Mouse (Mus musculus) limb, embryonic 11.5 days (tissue): ENCODE data around the gene Blvra. TPM values are rescaled to one million over a fixed set of nuclear protein-coding genes. Genes with fewer than 3 reads are reported as not detected.
"Not testable (repeated sequence)": the region's sequence is repeated elsewhere in the genome, so short reads cannot be mapped to it uniquely, and the experiment has no call there.

ENCODE experiments used
- ATAC-seq: fragments of 200-750 bp; cut with Nextera tagmentation; 2 replicates; pipeline ENCODE4 v1.8.0; 2017; ENCODE audit warnings: low read depth; ENCODE audit not compliant: insufficient number of reproducible peaks, low FRiP score, low TSS enrichment
- DNase-seq: peaks from one replicate; pipeline ENCODE4 v3.0.0-alpha.2; 2015; ENCODE audit warnings: low spot score
- H3K27ac ChIP-seq: fragments of 300-500 bp; sonication (generic); replicated peaks from 2 replicates; pipeline ENCODE4 v1.5.1; 2014; ENCODE audit warnings: low read depth, mild to moderate bottlenecking, low read length
- H3K27me3 ChIP-seq: fragments of 300-500 bp; sonication (generic); 2 replicates; pipeline ENCODE4 v1.6.1; 2014; ENCODE audit warnings: mild to moderate bottlenecking, low read length, mixed read lengths; ENCODE audit not compliant: control insufficient read depth, insufficient read depth
- H3K36me3 ChIP-seq: fragments of 300-500 bp; sonication (generic); 2 replicates; pipeline ENCODE4 v1.6.1; 2014; ENCODE audit warnings: mild to moderate bottlenecking, low read length, moderate library complexity, mixed read lengths; ENCODE audit not compliant: control insufficient read depth, insufficient read depth
- H3K4me1 ChIP-seq: fragments of 300-500 bp; sonication (generic); 2 replicates; pipeline ENCODE4 v1.6.1; 2014; ENCODE audit warnings: low read length, mixed read lengths; ENCODE audit not compliant: control insufficient read depth, insufficient read depth
- H3K4me2 ChIP-seq: fragments of 300-500 bp; sonication (generic); 2 replicates; pipeline ENCODE4 v1.6.1; 2014; ENCODE audit warnings: low read depth, mild to moderate bottlenecking, moderate library complexity; ENCODE audit not compliant: severe bottlenecking
- H3K4me3 ChIP-seq: fragments of 300-500 bp; sonication (generic); 2 replicates; pipeline ENCODE4 v1.5.1; 2014; ENCODE audit warnings: low read depth, low read length
- H3K9ac ChIP-seq: fragments of 300-500 bp; sonication (generic); 2 replicates; pipeline ENCODE4 v1.6.1; 2014; ENCODE audit warnings: mild to moderate bottlenecking, low read length
- H3K9me3 ChIP-seq: fragments of 300-500 bp; sonication (generic); 2 replicates; pipeline ENCODE4 v1.6.1; 2016; ENCODE audit warnings: low read length; ENCODE audit not compliant: control insufficient read depth
- WGBS: fragments of 180-500 bp; shearing (Covaris S2); extraction: QIAGEN DNeasy Blood & Tissue Kit; methylation state at CpG from one replicate; pipeline ENCODE4 v1.1.7; 2014; 5-methylcytosine and 5-hydroxymethylcytosine counted together
- polyA plus RNA-seq: library from polyadenylated mRNA; unstranded; fragments of >200 nt; fragmentation: Nextera tagmentation; extraction: Ambion mirVana; gene quantifications from 2 replicates; pipeline ENCODE4 v1.2.1, GENCODE M21; 2014

Blvra gene
- polyA plus RNA-seq, 1 experiment from 2014 or later, result 33.6 TPM

DNA sequence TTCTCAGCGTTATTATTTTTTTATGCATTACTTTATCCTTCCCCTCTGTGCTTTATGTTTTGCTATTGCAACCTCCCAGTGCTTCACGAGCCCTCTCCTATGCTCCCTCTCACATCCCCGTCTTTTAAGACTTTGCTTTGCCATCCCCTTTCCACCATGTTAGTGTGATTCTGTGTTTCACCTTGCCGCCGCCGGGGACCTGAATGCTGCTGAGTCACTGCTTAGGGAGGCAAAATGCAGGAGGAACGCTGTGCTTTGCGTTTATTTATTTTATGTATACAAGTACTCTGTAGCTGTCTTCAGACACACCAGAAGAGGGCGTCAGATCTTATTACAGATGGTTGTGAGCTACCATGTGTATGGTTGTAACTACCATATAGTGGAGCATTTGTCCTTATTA is 7.1 kb downstream of the Blvra start:
- Histone ChIP-seq H3K4me3 (no peak overlapping the region), H3K27me3 (no peaks in the 10 kb centered on the region), H3K4me2 (no peak overlapping the region), H3K36me3 (no peaks in the 10 kb centered on the region; the same call in 1 of the 2 replicates), H3K9me3 (no peaks in the 10 kb centered on the region), H3K9ac (no peak overlapping the region), H3K27ac (no peak overlapping the region), H3K4me1 (no peaks in the 10 kb centered on the region)
- ATAC-seq (no peak), DNase-seq (no peak)
- WGBS, result 77% methylated on average over 9 of the region's 9 CpGs

DNA sequence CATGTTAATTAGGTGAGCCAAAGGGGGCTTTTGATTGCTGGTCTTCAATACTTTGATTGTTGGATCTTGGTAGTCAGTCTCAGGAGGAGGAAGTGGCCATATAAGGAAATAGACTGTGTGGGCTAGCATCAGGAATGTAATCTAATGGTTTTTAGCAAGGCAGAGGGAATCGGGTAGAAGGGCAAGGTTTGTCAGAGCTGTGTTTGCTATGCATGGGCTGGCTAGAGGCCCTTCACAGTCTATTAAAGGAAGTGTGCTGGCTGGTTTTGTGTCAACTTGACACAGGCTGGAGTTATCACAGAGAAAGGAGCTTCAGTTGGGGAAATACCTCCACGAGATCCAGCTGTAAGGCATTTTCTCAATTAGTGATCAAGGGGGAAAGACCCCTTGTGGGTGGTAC is 8.6 kb downstream of the Blvra start:
- not testable (repeated sequence) for H3K36me3 ChIP-seq, H3K4me2 ChIP-seq, H3K27ac ChIP-seq, H3K27me3 ChIP-seq, H3K9me3 ChIP-seq, H3K4me1 ChIP-seq, ATAC-seq, H3K4me3 ChIP-seq, DNase-seq, H3K9ac ChIP-seq
- WGBS, result 59% methylated on average over 2 of the region's 2 CpGs

DNA sequence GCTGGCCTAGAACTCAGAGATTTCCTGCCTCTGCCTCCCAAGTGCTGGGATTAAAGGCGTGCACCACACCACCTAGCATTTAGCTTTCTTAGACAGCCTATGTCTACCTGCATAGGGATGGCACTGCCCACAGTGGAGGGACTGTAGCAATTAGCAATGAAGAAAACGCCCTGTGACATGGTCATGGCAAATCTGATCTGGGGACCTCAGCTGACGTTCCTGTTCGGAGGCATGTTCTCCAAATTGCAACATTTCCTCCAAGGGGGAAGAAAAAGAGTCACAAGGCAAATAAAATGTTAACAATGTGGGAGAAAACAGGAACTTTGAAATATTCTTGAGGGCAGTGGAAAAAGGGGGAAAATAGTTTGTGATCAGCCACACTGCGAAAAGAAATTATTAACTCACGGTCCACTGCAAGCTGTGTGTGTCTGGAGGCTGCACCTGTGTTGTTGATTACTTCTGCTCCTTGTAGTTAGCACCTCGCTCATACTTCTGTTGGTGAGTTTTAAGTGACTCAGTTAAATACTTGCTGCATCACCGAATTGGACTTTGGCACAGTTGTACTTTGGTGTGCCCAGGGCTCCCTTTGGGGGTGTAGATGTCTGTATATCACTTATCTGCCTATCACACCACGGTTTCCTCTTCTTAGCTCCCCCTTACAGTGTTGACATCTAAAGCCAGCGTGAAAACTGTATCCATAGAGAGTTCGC is 9.6 kb downstream of the Blvra start:
- Histone ChIP-seq H3K4me3 (no peak overlapping the region), H3K4me2 (no peak overlapping the region), H3K27ac (no peak overlapping the region), H3K27me3 (no peaks in the 10 kb centered on the region), H3K9me3 (no peaks in the 10 kb centered on the region), H3K36me3 (no peaks in the 10 kb centered on the region; the same call in 1 of the 2 replicates), H3K9ac (no peak overlapping the region), H3K4me1 (no peaks in the 10 kb centered on the region)
- DNase-seq (no peak), ATAC-seq (no peak)
- WGBS, result 94% methylated on average over 11 of the region's 11 CpGs

DNA sequence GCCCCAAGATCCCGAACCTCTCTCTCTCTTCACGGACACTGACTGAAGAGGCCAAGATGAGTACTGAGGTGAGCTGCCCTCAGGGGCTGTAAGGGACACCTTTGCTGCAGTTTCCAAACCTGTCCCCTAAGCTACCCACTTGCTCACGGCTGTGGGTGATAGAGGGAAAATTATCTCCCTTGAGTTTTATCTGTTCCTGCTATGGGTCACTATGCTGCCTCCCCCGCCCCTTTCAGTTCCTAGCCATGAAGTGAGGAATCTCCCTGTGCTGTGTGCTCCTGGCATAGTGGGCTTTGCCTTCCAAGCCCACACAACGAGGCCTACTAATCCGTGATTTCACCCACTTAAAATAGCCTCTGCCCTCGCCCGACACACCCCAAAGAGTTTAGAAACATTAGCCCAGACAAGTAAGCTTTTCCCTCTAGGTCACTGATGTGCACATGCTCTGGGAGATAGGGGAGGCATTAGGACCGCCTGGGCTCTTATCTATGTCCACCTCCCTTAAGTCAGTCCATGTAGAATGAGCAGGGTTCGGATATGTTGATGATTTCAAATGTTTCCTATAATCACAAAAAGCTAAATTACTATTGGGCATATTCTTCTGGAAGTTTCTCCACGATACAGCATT is 10.2 kb downstream of the Blvra start:
- H3K4me3 ChIP-seq, result no peak overlapping the region
- ATAC-seq (no peak), DNase-seq (no peak)
- no peak overlapping the region for H3K4me2 ChIP-seq
- no peaks in the 10 kb centered on the region for H3K9me3 ChIP-seq
- WGBS, result 90% methylated on average over 11 of the region's 11 CpGs
- H3K9ac ChIP-seq, result no peak overlapping the region
- no peak overlapping the region for H3K27ac ChIP-seq
- no peaks in the 10 kb centered on the region for H3K4me1 ChIP-seq
- no peaks in the 10 kb centered on the region for H3K27me3 ChIP-seq
- no peaks in the 10 kb centered on the region; the same call in 1 of the 2 replicates for H3K36me3 ChIP-seq

DNA sequence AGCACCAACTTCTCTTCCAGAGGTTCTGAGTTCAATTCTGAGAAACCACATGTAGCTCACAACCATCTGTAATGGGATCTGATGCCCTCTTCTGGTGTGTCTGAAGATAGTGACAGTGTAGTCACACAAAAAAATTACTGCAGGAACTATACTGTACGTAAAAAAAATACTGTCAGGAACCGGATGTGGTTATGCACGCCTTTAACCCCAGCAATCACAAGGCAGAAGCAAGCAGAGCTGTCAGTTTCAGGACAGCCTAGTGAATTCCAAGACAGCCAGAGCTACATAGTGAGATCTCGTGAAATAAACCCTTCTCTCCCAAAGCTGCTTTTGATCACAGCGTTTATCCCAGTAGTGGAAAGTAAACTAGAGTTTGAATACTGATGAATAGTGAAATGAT is 15.8 kb downstream of the Blvra start:
- ATAC-seq (no peak), DNase-seq (no peak)
- Histone ChIP-seq H3K4me1 (no peaks in the 10 kb centered on the region), H3K27me3 (no peaks in the 10 kb centered on the region), H3K4me2 (no peak overlapping the region), H3K27ac (no peak overlapping the region), H3K9ac (no peak overlapping the region), H3K36me3 (no peaks in the 10 kb centered on the region; the same call in none of the 2 replicates), H3K9me3 (no peaks in the 10 kb centered on the region), H3K4me3 (no peak overlapping the region)
- 89% methylated on average over 5 of the region's 5 CpGs for WGBS

DNA sequence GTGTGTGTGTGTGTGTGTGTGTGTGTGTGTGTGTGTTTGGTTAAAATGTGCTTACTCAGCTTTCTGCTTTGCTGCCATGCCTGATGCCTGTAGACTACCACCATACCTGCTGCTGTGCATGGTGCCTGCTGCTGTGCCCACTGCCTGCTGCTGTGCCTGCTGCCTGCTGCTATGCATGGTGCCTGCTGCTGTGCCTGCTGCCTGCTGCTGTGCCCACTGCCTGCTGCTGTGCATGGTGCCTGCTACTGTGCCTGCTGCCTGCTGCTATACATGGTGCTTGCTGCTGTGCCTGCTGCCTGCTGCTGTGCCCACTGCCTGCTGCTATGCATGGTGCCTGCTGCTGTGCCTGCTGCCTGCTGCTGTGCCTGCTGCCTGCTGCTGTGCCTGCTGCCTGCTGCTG is 19.7 kb downstream of the Blvra start:
- H3K27me3 ChIP-seq, ATAC-seq, H3K4me1 ChIP-seq, H3K27ac ChIP-seq, H3K9me3 ChIP-seq, DNase-seq, H3K36me3 ChIP-seq, H3K4me2 ChIP-seq, H3K4me3 ChIP-seq, H3K9ac ChIP-seq: not testable (repeated sequence)

DNA sequence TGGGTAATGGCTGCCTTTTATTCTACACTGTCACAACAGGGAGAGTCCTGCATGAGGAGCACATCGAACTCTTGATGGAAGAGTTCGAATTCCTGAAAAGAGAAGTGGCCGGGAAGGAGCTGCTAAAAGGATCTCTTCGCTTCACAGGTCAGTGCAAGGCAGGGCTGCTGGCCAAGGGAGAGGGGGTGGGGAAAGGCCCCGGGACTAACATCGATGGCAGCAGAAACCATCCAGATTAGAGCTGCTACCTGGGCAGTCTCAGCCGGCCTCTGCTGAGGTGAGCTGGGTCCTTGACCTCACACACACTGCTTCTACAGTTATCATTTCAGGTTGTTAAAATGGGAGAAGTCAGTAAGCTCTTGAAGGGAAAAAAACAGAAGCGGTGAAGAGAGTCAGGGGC is 21.5 kb downstream of the Blvra start:
- no peak overlapping the region for H3K9ac ChIP-seq
- 73% methylated on average over 8 of the region's 8 CpGs for WGBS
- no peak overlapping the region for H3K27ac ChIP-seq

DNA sequence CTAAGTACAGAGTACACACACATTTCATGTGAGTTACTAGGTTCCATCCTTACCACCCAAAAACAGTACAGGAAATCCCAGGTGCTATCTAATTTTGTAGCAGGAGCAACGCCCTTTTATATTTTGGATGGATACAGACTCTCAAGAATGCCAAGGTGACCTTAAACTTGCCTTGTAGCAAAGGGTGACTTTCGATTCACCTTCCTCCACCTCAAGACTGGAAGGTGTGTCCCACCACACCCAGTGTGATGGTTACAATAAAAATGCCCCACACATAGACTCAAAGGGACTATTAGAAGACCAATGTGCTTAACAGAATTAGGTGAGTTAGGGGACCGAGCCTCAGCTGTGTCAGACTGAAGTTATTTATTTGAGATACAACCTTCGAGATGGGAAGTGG is 38.5 kb downstream of the Blvra start:
- H3K36me3 ChIP-seq, result peaks cover 36% of the 10 kb centered on the region
- H3K27ac ChIP-seq, result no peak overlapping the region
- no peaks in the 10 kb centered on the region for H3K4me1 ChIP-seq
- no peak overlapping the region for H3K4me2 ChIP-seq
- WGBS, result 94% methylated on average over 4 of the region's 4 CpGs
- H3K9me3 ChIP-seq, result no peaks in the 10 kb centered on the region
- H3K9ac ChIP-seq, result no peak overlapping the region
- no peaks in the 10 kb centered on the region for H3K27me3 ChIP-seq
- no peak overlapping the region for H3K4me3 ChIP-seq
- no peak for DNase-seq
- ATAC-seq, result no peak

More for the DNA sequence above, 21.5 kb downstream of the Blvra start:
- Histone ChIP-seq H3K9me3 (no peaks in the 10 kb centered on the region), H3K36me3 (no peaks in the 10 kb centered on the region; the same call in 1 of the 2 replicates), H3K27me3 (no peaks in the 10 kb centered on the region), H3K4me2 (no peak overlapping the region), H3K4me3 (no peak overlapping the region), H3K4me1 (no peaks in the 10 kb centered on the region)
- DNase-seq, result no peak
- ATAC-seq, result no peak
